Comparison of ENCODE assay signal across 17 mouse cellular contexts in genomic region chr2:24366214-24366975, GRCm38 (mm10). TPM values are rescaled to one million over a fixed set of nuclear protein-coding genes. Genes with fewer than 3 reads are reported as not detected.
DNase-seq lines count a peak whose midpoint lies in the region; ATAC-seq and TF ChIP-seq lines count a peak whose summit lies in the region.
"Had no signal": no experiment of that assay in that cellular context is flagged by ENCODE, and none has a peak within 500 bp of the region (broad histone marks: within the 10 kb centered on the region; RNA-seq: fewer than 3 reads in every experiment).

No protein-coding gene starts in this region.

- TF ChIP-seq POLR2A in lung, adult 2 months (IDR thresholded peaks at IDR 0.05; ENCODE audit: borderline replicate concordance, extremely low read depth, low read depth, low read length) = no peak

- no peaks in the 10 kb centered on the region for H3K9me3 ChIP-seq in kidney, postnatal 0 days (replicated peaks; ENCODE audit: low read length)
- H3K9me3 ChIP-seq: forebrain, embryonic 12.5 days; heart, embryonic 12.5 days; midbrain, embryonic 15.5 days had no signal

- H3K4me1 ChIP-seq in kidney, postnatal 0 days (replicated peaks; ENCODE audit: insufficient read depth, low read length) = no peaks in the 10 kb centered on the region
- peaks cover 2% of the 10 kb centered on the region; the same call in 1 of the 2 replicates for H3K4me1 ChIP-seq in lung, adult 2 months (ENCODE audit: control insufficient read depth, insufficient read depth, low read length)

- H3K9ac ChIP-seq in kidney, postnatal 0 days (ENCODE audit: low read depth, low read length) = no peak overlapping the region
- H3K9ac ChIP-seq: heart, embryonic 12.5 days had no signal

- no peak for TF ChIP-seq CTCF in kidney, postnatal 0 days (IDR thresholded peaks at IDR 0.05; ENCODE audit: low read depth)
- TF ChIP-seq CTCF in lung, adult 2 months (IDR thresholded peaks at IDR 0.05; ENCODE audit: insufficient read depth, low read length) = no peak

- H3K27ac ChIP-seq in kidney, postnatal 0 days = no peak overlapping the region
- H3K27ac ChIP-seq: forebrain, embryonic 12.5 days; midbrain, embryonic 15.5 days had no signal

- H3K36me3 ChIP-seq in kidney, postnatal 0 days (ENCODE audit: insufficient read depth, low read length) = no peaks in the 10 kb centered on the region
- H3K36me3 ChIP-seq: forebrain, embryonic 12.5 days; heart, embryonic 12.5 days; midbrain, embryonic 15.5 days had no signal

- H3K4me3 ChIP-seq in kidney, postnatal 0 days (replicated peaks; ENCODE audit: low read depth, low read length) = no peak overlapping the region
- H3K4me3 ChIP-seq in lung, adult 2 months (replicated peaks; ENCODE audit: extremely low read depth, low read depth, low read length) = no peak overlapping the region

- intact Hi-C loops in heart, postnatal 10 days (cut with DNase I) = no loop called here

- no peaks in the 10 kb centered on the region for H3K27me3 ChIP-seq in kidney, postnatal 0 days (ENCODE audit: insufficient read depth, low read length)

- no peak overlapping the region for H3K4me2 ChIP-seq in kidney, postnatal 0 days (ENCODE audit: low read length)

- DNase-seq in kidney, postnatal 0 days (ENCODE audit: low spot score) = peak; percentile 4
- no peak for DNase-seq in kidney, postnatal 10 days
- DNase-seq in CD4-positive helper T cell, adult 2 months (ENCODE audit: low read depth, low spot score) = peak; percentile 52
- peak; percentile 42 for DNase-seq in induced T-regulatory cell, adult 2 months (ENCODE audit: low read depth)
- peak; percentile 71 for DNase-seq in naive thymus-derived CD4-positive, alpha-beta T cell, adult 2 months (ENCODE audit: low read depth)
- DNase-seq in heart, postnatal 10 days = no peak
- no peak for DNase-seq in cerebellum, adult 9-10 months
- no peak for DNase-seq in lung, adult 2 months
- DNase-seq: cerebellum, adult 9-11 months; gastrocnemius, postnatal 10 days; heart, postnatal 36 days had no signal

- no peak for ATAC-seq in kidney, postnatal 0 days (replicated peaks; ENCODE audit: low FRiP score, low read depth)

- WGBS in kidney, postnatal 0 days = 62% methylated on average over 12 of the region's 12 CpGs
- 59% methylated on average over 12 of the region's 12 CpGs for WGBS in lung, adult 2 months

RNA-seq across cellular contexts. Expression of gene Psd4, which starts 1.0 kb away (rescaled TPM):
- 2.2 and 2.3 TPM in 2 replicates for polyA plus RNA-seq in kidney, postnatal 0 days (2015; fragmentation: Nextera tagmentation; extraction: Ambion mirVana)
- total RNA-seq in heart, postnatal 10 days (2021) = 1 to 10 TPM; 1.3 to 2.2 TPM
- 7.8 and 12.3 TPM in 2 replicates for polyA plus RNA-seq in lung, adult 2 months (2012; rRNA removed)
- total RNA-seq: MEL had no signal

RNA-seq across cellular contexts. Expression of gene Il1rn, which starts 29.7 kb away (rescaled TPM):
- polyA plus RNA-seq in kidney, postnatal 0 days (2015; fragmentation: Nextera tagmentation; extraction: Ambion mirVana) = 0.92 TPM in 2 replicates
- under 1 TPM in 1 of 2 experiments, not detected in 1; 0.20 TPM for total RNA-seq in heart, postnatal 10 days (2021)
- 4.7 and 14.0 TPM in 2 replicates for polyA plus RNA-seq in lung, adult 2 months (2012; rRNA removed)
- total RNA-seq: layer of hippocampus, postnatal 14 days; left cerebral cortex, postnatal 10 days; MEL had no signal
- polyA plus RNA-seq: forebrain, embryonic 12.5 days; midbrain, embryonic 15.5 days had no signal

Comparison
In these comparisons a context has a peak if more than half of its experiments do, and no peak if none do; other contexts are left out.
1. DNase-seq: peak in kidney, postnatal 0 days (single experiment), CD4-positive helper T cell, adult 2 months (single experiment), induced T-regulatory cell, adult 2 months (single experiment) and naive thymus-derived CD4-positive, alpha-beta T cell, adult 2 months (single experiment); none in kidney, postnatal 10 days (single experiment), heart, postnatal 10 days (0 of 2), cerebellum, adult 9-10 months (single experiment) and lung, adult 2 months (single experiment).